Mouse (Mus musculus) ES-E14 (cell line): ENCODE data around the gene Uckl1.

Experiments used
- CHD2 ChIP-seq: IDR thresholded peaks from 2 replicates; pipeline ENCODE4 v1.6.1; 2014; ENCODE audit warnings: mild to moderate bottlenecking, low read depth, low read length, inconsistent platforms
- HCFC1 ChIP-seq: IDR thresholded peaks from 2 replicates; pipeline ENCODE4 v1.6.1; 2012; ENCODE audit warnings: low read length, inconsistent platforms, borderline replicate concordance; ENCODE audit not compliant: insufficient read depth
- ZC3H11A ChIP-seq: IDR thresholded peaks from 2 replicates; pipeline ENCODE4 v1.6.1; 2012; ENCODE audit warnings: low read depth, mild to moderate bottlenecking, inconsistent platforms, low read length, borderline replicate concordance

- no peak for TF ChIP-seq CHD2
- no peak for TF ChIP-seq HCFC1
- TF ChIP-seq ZC3H11A: no peak
Observed at GRCm38 (mm10) chr2:181548682-181549081, 36.0 kb downstream of the Uckl1 start.
